Mouse (Mus musculus) MEL (cell line): ENCODE measurements around the gene Nomo1. TPM values are rescaled to one million over a fixed set of nuclear protein-coding genes. Genes with fewer than 3 reads are reported as not detected.

Experiments used
- DNase-seq: peaks from one replicate; pipeline ENCODE4 v3.0.0; 2011; ENCODE audit warnings: low read depth, low spot score
- H3K27ac ChIP-seq: 2 replicates; pipeline ENCODE4 v1.5.1; 2012; ENCODE audit warnings: low read depth, mild to moderate bottlenecking, control low read depth, low read length, moderate library complexity; ENCODE audit not compliant: control insufficient read depth
- H3K27me3 ChIP-seq, 2 experiments: fragments of 150-350 bp in 1 of 2; sonication (generic) in 1 of 2; 2 replicates each; pipeline ENCODE4 v1.6.1; 2012; ENCODE audit warnings: low read length in 2 of 2, mild to moderate bottlenecking in 2 of 2, improper control_type of control experiment in 1 of 2, moderate library complexity in 1 of 2; ENCODE audit not compliant: insufficient read depth in 2 of 2, control insufficient read depth in 1 of 2
- H3K36me3 ChIP-seq, 2 experiments: 2 replicates each; pipeline ENCODE4 v1.6.1; 2012 to 2014; ENCODE audit warnings: low read length in 2 of 2, improper control_type of control experiment in 1 of 2, inconsistent platforms in 1 of 2, mild to moderate bottlenecking in 1 of 2; ENCODE audit not compliant: insufficient read depth in 2 of 2, control insufficient read depth in 1 of 2
- H3K4me1 ChIP-seq, 2 experiments: fragments of 150-350 bp in 1 of 2; sonication (generic) in 1 of 2; 2 replicates each; pipeline ENCODE4 v1.6.1; 2012; ENCODE audit warnings: low read length in 2 of 2, improper control_type of control experiment in 1 of 2, mild to moderate bottlenecking in 1 of 2; ENCODE audit not compliant: insufficient read depth in 2 of 2, control insufficient read depth in 1 of 2
- H3K4me3 ChIP-seq, 2 experiments: fragments of 150-350 bp in 1 of 2; sonication (generic) in 1 of 2; 2 replicates each; pipeline ENCODE4 v1.5.1; 2012; ENCODE audit warnings: low read depth in 2 of 2, low read length in 2 of 2, mild to moderate bottlenecking in 2 of 2, moderate library complexity in 2 of 2, control low read depth in 1 of 2, improper control_type of control experiment in 1 of 2; ENCODE audit not compliant: control insufficient read depth in 1 of 2, insufficient read depth in 1 of 2
- H3K79me2 ChIP-seq: 2 replicates; pipeline ENCODE4 v1.6.1; 2012; ENCODE audit warnings: mild to moderate bottlenecking, low read length, moderate library complexity; ENCODE audit not compliant: control insufficient read depth, poor library complexity, insufficient read depth
- H3K9ac ChIP-seq: 2 replicates; pipeline ENCODE4 v1.6.1; 2012; ENCODE audit warnings: low read depth, mild to moderate bottlenecking, control low read depth, low read length, moderate library complexity; ENCODE audit not compliant: control insufficient read depth, poor library complexity, severe bottlenecking
- H3K9me3 ChIP-seq: fragments of 150-350 bp; sonication (generic); replicated peaks from 2 replicates; pipeline ENCODE4 v1.6.1; 2012; ENCODE audit warnings: mild to moderate bottlenecking, low read length, improper control_type of control experiment, moderate library complexity; ENCODE audit not compliant: insufficient read depth
- BHLHE40 ChIP-seq: IDR thresholded peaks from 2 replicates; pipeline ENCODE4 v1.6.1; 2012; ENCODE audit warnings: low read depth, mild to moderate bottlenecking, inconsistent platforms, low read length, improper control_type of control experiment, borderline replicate concordance
- CHD1 ChIP-seq: IDR thresholded peaks from 2 replicates; pipeline ENCODE4 v1.6.1; 2012; ENCODE audit warnings: low read depth, mild to moderate bottlenecking, inconsistent platforms, low read length, improper control_type of control experiment
- CHD2 ChIP-seq: IDR thresholded peaks from 2 replicates; pipeline ENCODE4 v1.6.1; 2011; ENCODE audit warnings: low read length, improper control_type of control experiment
- CTCF ChIP-seq, 3 experiments: IDR thresholded peaks in 2 of 3; conservative IDR thresholded peaks in 1 of 3; 2 replicates each; pipeline ENCODE4 v1.5.1; 2011 to 2012; ENCODE audit warnings: low read length in 3 of 3, low read depth in 2 of 3, mild to moderate bottlenecking in 2 of 3, improper control_type of control experiment in 1 of 3, inconsistent platforms in 1 of 3, mixed read lengths in 1 of 3, moderate library complexity in 1 of 3; ENCODE audit not compliant: control insufficient read depth in 1 of 3, insufficient read depth in 1 of 3, poor library complexity in 1 of 3, severe bottlenecking in 1 of 3
- E2F4 ChIP-seq: IDR thresholded peaks from 2 replicates; pipeline ENCODE4 v1.6.1; 2011; ENCODE audit warnings: low read depth, low read length, improper control_type of control experiment, borderline replicate concordance
- ELF1 ChIP-seq: IDR thresholded peaks from 2 replicates; pipeline ENCODE4 v1.6.1; 2014; ENCODE audit warnings: low read depth, mild to moderate bottlenecking, inconsistent platforms, low read length, improper control_type of control experiment, moderate library complexity
- EP300 ChIP-seq, 2 experiments: IDR thresholded peaks; 2 replicates each; pipeline ENCODE4 v1.6.1; 2011; ENCODE audit warnings: improper control_type of control experiment in 2 of 2, low read length in 2 of 2, low read depth in 1 of 2, mild to moderate bottlenecking in 1 of 2
- ETS1 ChIP-seq: IDR thresholded peaks from 2 replicates; pipeline ENCODE4 v1.6.1; 2012; ENCODE audit warnings: low read depth, mild to moderate bottlenecking, inconsistent platforms, low read length, improper control_type of control experiment, moderate library complexity
- GABPA ChIP-seq: IDR thresholded peaks from 2 replicates; pipeline ENCODE4 v1.6.1; 2012; ENCODE audit warnings: low read depth, mild to moderate bottlenecking, inconsistent platforms, low read length, improper control_type of control experiment, moderate library complexity
- GATA1 ChIP-seq: IDR thresholded peaks from 2 replicates; pipeline ENCODE4 v1.6.1; 2011; ENCODE audit warnings: low read depth, low read length, improper control_type of control experiment
- HCFC1 ChIP-seq: IDR thresholded peaks from 2 replicates; pipeline ENCODE4 v1.6.1; 2012; ENCODE audit warnings: low read depth, mild to moderate bottlenecking, inconsistent platforms, low read length, improper control_type of control experiment, moderate library complexity
- JUND ChIP-seq: IDR thresholded peaks from 2 replicates; pipeline ENCODE4 v1.6.1; 2011; ENCODE audit warnings: low read depth, mild to moderate bottlenecking, improper control_type of control experiment, low read length
- KAT2A ChIP-seq: conservative IDR thresholded peaks from 2 replicates; pipeline ENCODE4 v1.6.1; 2012; ENCODE audit warnings: low read depth, low read length, improper control_type of control experiment, inconsistent platforms
- MAFK ChIP-seq: IDR thresholded peaks from 2 replicates; pipeline ENCODE4 v1.6.1; 2011; ENCODE audit warnings: low read depth, mild to moderate bottlenecking, low read length, improper control_type of control experiment, borderline replicate concordance
- MAX ChIP-seq: IDR thresholded peaks from 2 replicates; pipeline ENCODE4 v1.6.1; 2011; ENCODE audit warnings: low read length, improper control_type of control experiment
- MAZ ChIP-seq: IDR thresholded peaks from 2 replicates; pipeline ENCODE4 v1.6.1; 2012; ENCODE audit warnings: low read depth, mild to moderate bottlenecking, inconsistent platforms, low read length, improper control_type of control experiment
- MEF2A ChIP-seq: IDR thresholded peaks from 2 replicates; pipeline ENCODE4 v1.6.1; 2014; ENCODE audit warnings: low read depth, mild to moderate bottlenecking, inconsistent platforms, low read length, improper control_type of control experiment; ENCODE audit not compliant: poor library complexity, insufficient replicate concordance, severe bottlenecking; ENCODE audit errors: extremely low read depth
- MXI1 ChIP-seq: IDR thresholded peaks from 2 replicates; pipeline ENCODE4 v1.6.1; 2011; ENCODE audit warnings: mild to moderate bottlenecking, low read depth, low read length, improper control_type of control experiment
- MYB ChIP-seq: IDR thresholded peaks from 2 replicates; pipeline ENCODE4 v1.6.1; 2011; ENCODE audit warnings: mild to moderate bottlenecking, low read depth, low read length, improper control_type of control experiment
- MYC ChIP-seq: IDR thresholded peaks from 2 replicates; pipeline ENCODE4 v1.6.1; 2011; ENCODE audit warnings: low read depth, mild to moderate bottlenecking, low read length, improper control_type of control experiment, moderate library complexity
- NRF1 ChIP-seq: IDR thresholded peaks from 2 replicates; pipeline ENCODE4 v1.6.1; 2014; ENCODE audit warnings: low read depth, mild to moderate bottlenecking, inconsistent platforms, low read length, improper control_type of control experiment, moderate library complexity; ENCODE audit not compliant: poor library complexity, insufficient read depth, severe bottlenecking
- POLR2A ChIP-seq, 2 experiments: IDR thresholded peaks; 2 replicates each; pipeline ENCODE4 v1.6.1; 2011 to 2012; ENCODE audit warnings: low read length in 2 of 2, mild to moderate bottlenecking in 2 of 2, control low read depth in 1 of 2, improper control_type of control experiment in 1 of 2, low read depth in 1 of 2, moderate library complexity in 1 of 2; ENCODE audit not compliant: control insufficient read depth in 1 of 2, insufficient read depth in 1 of 2, poor library complexity in 1 of 2
- POLR2AphosphoS2 ChIP-seq: IDR thresholded peaks from 2 replicates; pipeline ENCODE4 v1.6.1; 2011; ENCODE audit warnings: low read length, improper control_type of control experiment
- POLR2AphosphoS5 ChIP-seq: IDR thresholded peaks from 2 replicates; pipeline ENCODE4 v1.6.1; 2012; ENCODE audit warnings: low read depth, borderline replicate concordance, mild to moderate bottlenecking, inconsistent platforms, low read length, moderate library complexity, mixed read lengths
- RAD21 ChIP-seq: IDR thresholded peaks from 2 replicates; pipeline ENCODE4 v1.6.1; 2011; ENCODE audit warnings: mild to moderate bottlenecking, low read depth, low read length, improper control_type of control experiment
- RCOR1 ChIP-seq: IDR thresholded peaks from 2 replicates; pipeline ENCODE4 v1.6.1; 2012; ENCODE audit warnings: low read depth, mild to moderate bottlenecking, inconsistent platforms, low read length, improper control_type of control experiment
- SIN3A ChIP-seq: IDR thresholded peaks from 2 replicates; pipeline ENCODE4 v1.6.1; 2012; ENCODE audit warnings: low read length, improper control_type of control experiment, inconsistent platforms
- SMC3 ChIP-seq: IDR thresholded peaks from 2 replicates; pipeline ENCODE4 v1.6.1; 2011; ENCODE audit warnings: low read depth, low read length, improper control_type of control experiment
- TAL1 ChIP-seq: IDR thresholded peaks from 2 replicates; pipeline ENCODE4 v1.6.1; 2012; ENCODE audit warnings: mild to moderate bottlenecking, inconsistent platforms, low read length, moderate library complexity, mixed read lengths
- TBP ChIP-seq: IDR thresholded peaks from 2 replicates; pipeline ENCODE4 v1.8.0; 2011; ENCODE audit warnings: low read depth, low read length, improper control_type of control experiment
- TCF12 ChIP-seq: IDR thresholded peaks from 2 replicates; pipeline ENCODE4 v1.6.1; 2014; ENCODE audit warnings: low read depth, mild to moderate bottlenecking, inconsistent platforms, low read length, improper control_type of control experiment, moderate library complexity
- UBTF ChIP-seq: IDR thresholded peaks from 2 replicates; pipeline ENCODE4 v1.6.1; 2012; ENCODE audit warnings: low read depth, mild to moderate bottlenecking, inconsistent platforms, low read length, improper control_type of control experiment, moderate library complexity, borderline replicate concordance; ENCODE audit not compliant: insufficient read depth
- USF1 ChIP-seq: IDR thresholded peaks from 2 replicates; pipeline ENCODE4 v1.6.1; 2014; ENCODE audit warnings: low read depth, mild to moderate bottlenecking, inconsistent platforms, low read length, improper control_type of control experiment, moderate library complexity
- USF2 ChIP-seq, 2 experiments: IDR thresholded peaks; 2 replicates each; pipeline ENCODE4 v1.6.1; 2011 to 2012; ENCODE audit warnings: improper control_type of control experiment in 2 of 2, low read length in 2 of 2, borderline replicate concordance in 1 of 2, inconsistent platforms in 1 of 2, low read depth in 1 of 2, mild to moderate bottlenecking in 1 of 2; ENCODE audit not compliant: insufficient read depth in 1 of 2
- ZC3H11A ChIP-seq: IDR thresholded peaks from 2 replicates; pipeline ENCODE4 v1.6.1; 2012; ENCODE audit warnings: low read depth, mild to moderate bottlenecking, inconsistent platforms, low read length, improper control_type of control experiment
- ZKSCAN1 ChIP-seq: IDR thresholded peaks from 2 replicates; pipeline ENCODE4 v1.6.1; 2012; ENCODE audit warnings: low read depth, mild to moderate bottlenecking, inconsistent platforms, low read length, improper control_type of control experiment, moderate library complexity
- ZMIZ1 ChIP-seq: IDR thresholded peaks from 2 replicates; pipeline ENCODE4 v1.6.1; 2012; ENCODE audit warnings: low read depth, mild to moderate bottlenecking, inconsistent platforms, low read length, improper control_type of control experiment, moderate library complexity
- ZNF384 ChIP-seq: IDR thresholded peaks from 2 replicates; pipeline ENCODE4 v1.6.1; 2012; ENCODE audit warnings: low read depth, mild to moderate bottlenecking, inconsistent platforms, low read length, improper control_type of control experiment
- polyA plus RNA-seq, 2 experiments: library from polyadenylated mRNA; stranded (reverse) in 1 of 2; unstranded in 1 of 2; fragments of >175 nt in 1 of 2; fragments of >200 nt in 1 of 2; gene quantifications; 2 replicates each; pipeline versions ENCODE4 v1.2.1 to v1.2.4; 2012; ENCODE audit warnings: low replicate concordance in 2 of 2, low read depth in 1 of 2; ENCODE audit not compliant: insufficient read length in 2 of 2, insufficient read depth in 1 of 2, missing spikeins in 1 of 2
- total RNA-seq: library from RNA; depleted of rRNA; stranded (reverse); fragments of 300-350 nt; gene quantifications from 2 replicates; pipeline ENCODE4 v1.2.3, GENCODE M21; 2012

Gene Nomo1
- total and polyA plus RNA-seq, 3 experiments = 195 to 1,239 (median 197) TPM

DNA sequence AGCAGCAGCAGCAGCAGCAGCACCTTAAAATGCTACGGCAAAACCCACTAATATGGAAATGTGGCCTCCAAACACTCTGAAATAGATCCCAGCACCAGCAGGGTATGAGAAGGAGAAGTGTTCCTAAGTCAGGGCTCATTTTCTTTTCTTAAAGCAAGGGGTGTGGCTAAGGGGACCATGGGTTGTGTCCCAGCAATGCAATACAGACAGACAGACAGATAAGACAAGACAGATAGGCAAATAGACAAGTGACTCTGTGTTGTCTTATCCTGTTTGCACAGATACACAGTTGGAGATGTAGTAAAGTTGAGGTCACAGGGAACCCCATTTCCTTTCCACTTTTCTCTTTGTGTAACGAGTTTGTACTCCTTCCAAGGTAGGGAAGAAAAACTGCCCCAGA lies 2.4 kb upstream of the Nomo1 start:
- Histone ChIP-seq H3K79me2 (peaks cover 17% of the 10 kb centered on the region), H3K4me3 (no peak overlapping the region), H3K9me3 (no peaks in the 10 kb centered on the region), H3K27ac (peak overlapping the region; percentile 8; the same call in 1 of the 2 replicates), H3K27me3 (no peaks in the 10 kb centered on the region), H3K9ac (no peak overlapping the region), H3K36me3 (peaks cover 0 to 14% of the 10 kb centered on the region in 2 experiments; a peak in 2 of 4 replicates), H3K4me1 (peaks cover 4 to 18% of the 10 kb centered on the region in 2 experiments)
- peak; percentile 81 for DNase-seq
- TF ChIP-seq RCOR1 = peak; percentile 63
- TF ChIP-seq ZKSCAN1 = no peak
- no peak for TF ChIP-seq USF1
- no peak for TF ChIP-seq MYC
- TF ChIP-seq EP300 (IDR thresholded peaks at IDR 0.05; ENCODE audit: low read depth in 1 of 2, low read length in 2 of 2) = peak; percentile 81 to 88
- no peak for TF ChIP-seq CTCF (IDR thresholded peaks at IDR 0.05 in 2 of 3, conservative IDR thresholded peaks at IDR 0.05 in 1 of 3; ENCODE audit: control insufficient read depth in 1 of 3, insufficient read depth in 1 of 3, low read depth in 2 of 3, low read length in 3 of 3, poor library complexity in 1 of 3, severe bottlenecking in 1 of 3)
- TF ChIP-seq NRF1 = no peak
- TF ChIP-seq SMC3 = no peak
- no peak for TF ChIP-seq RAD21
- no peak for TF ChIP-seq ZMIZ1
- TF ChIP-seq JUND = no peak
- TF ChIP-seq MEF2A = no peak
- no peak for TF ChIP-seq MAX
- TF ChIP-seq GABPA = no peak
- no peak for TF ChIP-seq E2F4
- TF ChIP-seq KAT2A = no peak
- TF ChIP-seq POLR2AphosphoS5 = no peak
- TF ChIP-seq ZNF384 = no peak
- no peak for TF ChIP-seq MYB
- no peak for TF ChIP-seq CHD1
- no peak for TF ChIP-seq POLR2AphosphoS2
- TF ChIP-seq ZC3H11A = no peak
- TF ChIP-seq UBTF = no peak
- peak; percentile 90 for TF ChIP-seq ETS1
- TF ChIP-seq BHLHE40 = no peak; the same call in 1 of the 2 replicates
- TF ChIP-seq MAFK = no peak; the same call in 1 of the 2 replicates
- peak; percentile 73 for TF ChIP-seq TAL1
- TF ChIP-seq ELF1 = no peak
- TF ChIP-seq USF2 (IDR thresholded peaks at IDR 0.05; ENCODE audit: borderline replicate concordance in 1 of 2, insufficient read depth in 1 of 2, low read depth in 1 of 2, low read length in 2 of 2) = no peak
- 0 out of 2 replicates have a peak, but pooled peaks have one; percentile 21 for TF ChIP-seq MAZ
- TF ChIP-seq CHD2 = no peak
- TF ChIP-seq SIN3A = peak; percentile 75
- no peak for TF ChIP-seq MXI1
- TF ChIP-seq TBP = no peak
- peak; percentile 17; the same call in 1 of the 2 replicates for TF ChIP-seq HCFC1
- TF ChIP-seq GATA1 = peak; percentile 94
- peak; percentile 81 for TF ChIP-seq TCF12
- peak in 1 of 2 experiments; percentile 38; a peak in 1 of 4 replicates for TF ChIP-seq POLR2A (IDR thresholded peaks at IDR 0.05; ENCODE audit: control insufficient read depth in 1 of 2, insufficient read depth in 1 of 2, low read depth in 1 of 2, low read length in 2 of 2, poor library complexity in 1 of 2)
